Mouse (Mus musculus) activated CD4-positive, CD25-positive, alpha-beta regulatory T cell (primary cell): Measurements from ENCODE around the gene E330021D16Rik. TPM values are rescaled to one million over a fixed set of nuclear protein-coding genes. Genes with fewer than 3 reads are reported as not detected.

Source experiments
- polyA plus RNA-seq, 2 experiments: library from polyadenylated mRNA; unstranded; fragments of 100-300 nt; shearing (Covaris generic); gene quantifications; one replicate each; pipeline ENCODE4 v1.2.1; 2017

E330021D16Rik gene
- polyA plus RNA-seq, result under 1 TPM; 0.99 to 1.00 TPM

GRCm38 (mm10) chr6:136415133-136415775, at the start of gene E330021D16Rik:
Gene E330021D16Rik (minus strand): TSS chr6:136415569.

Other genes with a start within 250 kb of the E330021D16Rik start
- under 1 TPM; 0.04 to 0.18 TPM for gene Grin2b, start 242.1 kb downstream of the E330021D16Rik start, polyA plus RNA-seq
- gene Gm8994, start 88.0 kb downstream of the E330021D16Rik start, polyA plus RNA-seq, result under 1 TPM; 0.21 to 0.23 TPM
- gene Atf7ip, start 90.6 kb upstream of the E330021D16Rik start, polyA plus RNA-seq, result 100 to 1,000 TPM in 1 of 2 experiments, 10 to 100 TPM in 1; 85.4 to 122 TPM
- gene Plbd1, start 246.4 kb upstream of the E330021D16Rik start, polyA plus RNA-seq, result 1 to 10 TPM; 3.0 to 7.0 TPM